Mouse (Mus musculus): ENCODE data around the gene Nkiras1. TPM values are rescaled to one million over a fixed set of nuclear protein-coding genes. Genes with fewer than 3 reads are reported as not detected.
A peak's percentile ranks its signal among the peaks of the same experiment; 100 is the strongest.
"Not testable (repeated sequence)": the region's sequence is repeated elsewhere in the genome, so short reads cannot be mapped to it uniquely, and the experiment has no call there.

Nkiras1 gene
- polyA plus RNA-seq, 1 experiment from 2014 or later, result 7.1 TPM

- no peak overlapping the region for H3K27ac ChIP-seq (ENCODE audit: low read length)
- H3K9ac ChIP-seq (ENCODE audit: low read depth, low read length), result no peak overlapping the region
- H3K4me1 ChIP-seq (ENCODE audit: control insufficient read depth, low read depth, low read length), result no peaks in the 10 kb centered on the region
- no peak overlapping the region for H3K4me2 ChIP-seq (ENCODE audit: low read depth, low read length)
- WGBS (ENCODE audit: insufficient replicate concordance), result 50% methylated on average over 4 of the region's 4 CpGs
- no peak for ATAC-seq (ENCODE audit: low read depth)
- H3K36me3 ChIP-seq (ENCODE audit: control insufficient read depth, insufficient read depth), result peaks cover 13% of the 10 kb centered on the region
- no peak overlapping the region for H3K4me3 ChIP-seq (ENCODE audit: low read depth, low read length)
- H3K9me3 ChIP-seq (replicated peaks; ENCODE audit: control insufficient read depth, low read length), result no peaks in the 10 kb centered on the region
- H3K27me3 ChIP-seq (ENCODE audit: control insufficient read depth, insufficient read depth, low read depth, low read length), result no peaks in the 10 kb centered on the region
Measured at GRCm38 (mm10) chr14:18263427-18263826, 7.5 kb upstream of the Nkiras1 start.

DNA sequence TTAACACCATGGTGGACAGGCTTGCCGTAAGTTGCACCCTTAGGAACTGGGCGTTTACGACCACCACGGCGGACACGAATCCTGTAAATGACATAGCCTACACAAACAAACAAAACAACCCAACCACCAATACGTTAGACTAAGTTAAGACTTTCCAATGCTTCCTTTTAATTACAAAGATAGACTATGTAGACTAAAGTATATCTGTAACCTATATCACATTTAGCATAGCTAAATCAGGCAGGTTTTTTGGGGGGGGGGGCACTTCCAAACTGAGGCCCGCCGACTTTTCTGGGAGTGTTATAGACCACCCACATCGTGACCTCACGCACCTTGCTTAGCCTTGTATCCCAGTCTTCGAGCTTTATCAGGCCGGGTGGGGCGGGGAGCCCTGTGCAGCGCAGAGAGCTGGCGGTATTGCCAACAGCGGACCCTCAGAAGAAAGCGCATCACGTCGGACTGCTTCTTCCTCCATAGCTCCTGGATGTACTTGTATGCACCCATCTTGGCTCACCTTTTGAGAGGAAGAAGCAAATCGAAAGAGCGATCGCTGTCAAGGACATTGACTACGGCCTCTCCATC lies 898 bp upstream of the Nkiras1 start:
- H3K27me3 ChIP-seq (ENCODE audit: control insufficient read depth, insufficient read depth, low read depth, low read length); ATAC-seq (ENCODE audit: low read depth); H3K9me3 ChIP-seq (replicated peaks; ENCODE audit: control insufficient read depth, low read length); H3K4me1 ChIP-seq (ENCODE audit: control insufficient read depth, low read depth, low read length): not testable (repeated sequence)
- Histone ChIP-seq H3K27ac (ENCODE audit: low read length) (peak overlapping the region; percentile 77), H3K9ac (ENCODE audit: low read depth, low read length) (peak overlapping the region; percentile 89), H3K36me3 (ENCODE audit: control insufficient read depth, insufficient read depth) (peaks cover 17% of the 10 kb centered on the region), H3K4me3 (ENCODE audit: low read depth, low read length) (peak overlapping the region; percentile 90), H3K4me2 (ENCODE audit: low read depth, low read length) (peak overlapping the region; percentile 81)
- WGBS (ENCODE audit: insufficient replicate concordance), result under 1% methylated on average over 21 of the region's 24 CpGs

GRCm38 (mm10) chr14:18271666-18272065 lies 730 bp downstream of the Nkiras1 start:
- peak overlapping the region; percentile 89 for H3K9ac ChIP-seq (ENCODE audit: low read depth, low read length)
- H3K27ac ChIP-seq (ENCODE audit: low read length), result peak overlapping the region; percentile 88; the same call in 1 of the 2 replicates
- H3K9me3 ChIP-seq (replicated peaks; ENCODE audit: control insufficient read depth, low read length), result no peaks in the 10 kb centered on the region
- 3% methylated on average over 7 of the region's 7 CpGs for WGBS (ENCODE audit: insufficient replicate concordance)
- no peaks in the 10 kb centered on the region for H3K27me3 ChIP-seq (ENCODE audit: control insufficient read depth, insufficient read depth, low read depth, low read length)
- peak overlapping the region; percentile 90 for H3K4me3 ChIP-seq (ENCODE audit: low read depth, low read length)
- ATAC-seq (ENCODE audit: low read depth), result no peak
- peaks cover 9% of the 10 kb centered on the region for H3K4me1 ChIP-seq (ENCODE audit: control insufficient read depth, low read depth, low read length)
- H3K4me2 ChIP-seq (ENCODE audit: low read depth, low read length), result peak overlapping the region; percentile 81
- H3K36me3 ChIP-seq (ENCODE audit: control insufficient read depth, insufficient read depth), result peaks cover 16% of the 10 kb centered on the region

- Histone ChIP-seq H3K4me3 (ENCODE audit: low read depth, low read length) (no peak overlapping the region), H3K9ac (ENCODE audit: low read depth, low read length) (no peak overlapping the region), H3K4me2 (ENCODE audit: low read depth, low read length) (no peak overlapping the region), H3K36me3 (ENCODE audit: control insufficient read depth, insufficient read depth) (peaks cover 14% of the 10 kb centered on the region), H3K4me1 (ENCODE audit: control insufficient read depth, low read depth, low read length) (peaks cover 8% of the 10 kb centered on the region), H3K27me3 (ENCODE audit: control insufficient read depth, insufficient read depth, low read depth, low read length) (no peaks in the 10 kb centered on the region), H3K27ac (ENCODE audit: low read length) (no peak overlapping the region), H3K9me3 (replicated peaks; ENCODE audit: control insufficient read depth, low read length) (no peaks in the 10 kb centered on the region)
- WGBS (ENCODE audit: insufficient replicate concordance), result 58% methylated on average over 1 of the region's 1 CpGs
- ATAC-seq (ENCODE audit: low read depth), result no peak
Measured at GRCm38 (mm10) chr14:18274526-18274925, 3.6 kb downstream of the Nkiras1 start.

- no peak overlapping the region for H3K9ac ChIP-seq (ENCODE audit: low read depth, low read length)
- no peaks in the 10 kb centered on the region for H3K27me3 ChIP-seq (ENCODE audit: control insufficient read depth, insufficient read depth, low read depth, low read length)
- H3K9me3 ChIP-seq (replicated peaks; ENCODE audit: control insufficient read depth, low read length), result no peaks in the 10 kb centered on the region
- H3K4me3 ChIP-seq (ENCODE audit: low read depth, low read length), result no peak overlapping the region
- H3K4me2 ChIP-seq (ENCODE audit: low read depth, low read length), result no peak overlapping the region
- H3K27ac ChIP-seq (ENCODE audit: low read length), result no peak overlapping the region
- ATAC-seq (ENCODE audit: low read depth), result no peak
- H3K4me1 ChIP-seq (ENCODE audit: control insufficient read depth, low read depth, low read length), result no peaks in the 10 kb centered on the region
- 79% methylated on average over 5 of the region's 5 CpGs for WGBS (ENCODE audit: insufficient replicate concordance)
- H3K36me3 ChIP-seq (ENCODE audit: control insufficient read depth, insufficient read depth), result peaks cover 11% of the 10 kb centered on the region
Measured at GRCm38 (mm10) chr14:18280375-18280774, 9.4 kb downstream of the Nkiras1 start.

DNA sequence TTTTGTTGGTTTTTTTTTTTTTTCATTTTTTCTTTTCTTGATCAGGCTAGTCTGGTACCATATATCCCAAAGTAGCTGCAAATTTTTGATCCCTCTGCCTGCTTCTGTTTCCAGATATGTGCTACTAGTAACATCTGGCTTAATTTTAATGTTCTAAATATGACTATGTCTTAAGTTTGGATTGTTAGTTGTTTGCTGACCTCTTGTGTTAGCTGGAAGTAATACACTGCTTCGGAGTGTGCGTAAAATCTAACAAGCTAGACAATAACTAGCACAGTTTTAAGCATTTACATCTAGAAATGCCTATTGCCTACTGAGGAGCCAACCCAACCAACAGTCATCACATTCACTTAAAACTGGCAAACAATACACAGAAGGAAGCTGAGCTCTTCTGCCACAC lies 13.6 kb downstream of the Nkiras1 start:
- H3K36me3 ChIP-seq (ENCODE audit: control insufficient read depth, insufficient read depth), result no peaks in the 10 kb centered on the region
- H3K9me3 ChIP-seq (replicated peaks; ENCODE audit: control insufficient read depth, low read length), result no peaks in the 10 kb centered on the region
- H3K4me2 ChIP-seq (ENCODE audit: low read depth, low read length), result no peak overlapping the region
- H3K4me3 ChIP-seq (ENCODE audit: low read depth, low read length), result no peak overlapping the region
- ATAC-seq (ENCODE audit: low read depth), result no peak
- no peaks in the 10 kb centered on the region for H3K27me3 ChIP-seq (ENCODE audit: control insufficient read depth, insufficient read depth, low read depth, low read length)
- no peak overlapping the region for H3K9ac ChIP-seq (ENCODE audit: low read depth, low read length)
- H3K27ac ChIP-seq (ENCODE audit: low read length), result no peak overlapping the region
- WGBS (ENCODE audit: insufficient replicate concordance), result 66% methylated on average over 2 of the region's 2 CpGs
- no peaks in the 10 kb centered on the region for H3K4me1 ChIP-seq (ENCODE audit: control insufficient read depth, low read depth, low read length)

GRCm38 (mm10) chr14:18285476-18285875 lies 14.5 kb downstream of the Nkiras1 start:
- Histone ChIP-seq H3K4me2 (ENCODE audit: low read depth, low read length) (no peak overlapping the region), H3K27me3 (ENCODE audit: control insufficient read depth, insufficient read depth, low read depth, low read length) (no peaks in the 10 kb centered on the region), H3K36me3 (ENCODE audit: control insufficient read depth, insufficient read depth) (no peaks in the 10 kb centered on the region), H3K27ac (ENCODE audit: low read length) (no peak overlapping the region), H3K9ac (ENCODE audit: low read depth, low read length) (no peak overlapping the region), H3K9me3 (replicated peaks; ENCODE audit: control insufficient read depth, low read length) (no peaks in the 10 kb centered on the region), H3K4me1 (ENCODE audit: control insufficient read depth, low read depth, low read length) (no peaks in the 10 kb centered on the region), H3K4me3 (ENCODE audit: low read depth, low read length) (no peak overlapping the region)
- 75% methylated on average over 3 of the region's 3 CpGs for WGBS (ENCODE audit: insufficient replicate concordance)
- no peak for ATAC-seq (ENCODE audit: low read depth)

DNA sequence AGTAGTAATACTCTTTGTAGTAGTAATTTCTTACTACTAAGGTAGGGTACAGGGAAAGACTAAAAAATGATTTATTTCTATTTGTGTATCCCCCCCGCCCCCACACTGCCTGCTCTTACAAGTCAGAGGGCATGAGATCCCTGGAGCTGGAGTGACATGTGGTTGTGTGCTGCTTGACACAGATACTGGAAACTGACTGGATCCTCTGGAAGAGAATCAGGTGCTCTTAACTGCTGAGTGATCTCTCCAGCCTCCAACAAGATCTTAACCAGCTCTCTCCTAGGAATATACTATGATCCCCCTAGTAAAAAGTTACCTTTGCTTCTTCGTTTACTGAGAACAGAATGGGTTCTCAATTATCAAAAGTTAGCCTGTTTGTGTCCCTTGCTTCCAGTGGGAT lies 15.5 kb downstream of the Nkiras1 start:
- Histone ChIP-seq H3K9me3 (replicated peaks; ENCODE audit: control insufficient read depth, low read length) (no peaks in the 10 kb centered on the region), H3K4me3 (ENCODE audit: low read depth, low read length) (no peak overlapping the region), H3K27me3 (ENCODE audit: control insufficient read depth, insufficient read depth, low read depth, low read length) (no peaks in the 10 kb centered on the region), H3K4me1 (ENCODE audit: control insufficient read depth, low read depth, low read length) (no peaks in the 10 kb centered on the region), H3K4me2 (ENCODE audit: low read depth, low read length) (no peak overlapping the region), H3K9ac (ENCODE audit: low read depth, low read length) (no peak overlapping the region), H3K27ac (ENCODE audit: low read length) (no peak overlapping the region), H3K36me3 (ENCODE audit: control insufficient read depth, insufficient read depth) (no peaks in the 10 kb centered on the region)
- 76% methylated on average over 2 of the region's 2 CpGs for WGBS (ENCODE audit: insufficient replicate concordance)
- ATAC-seq (ENCODE audit: low read depth), result no peak

- no peaks in the 10 kb centered on the region for H3K36me3 ChIP-seq (ENCODE audit: control insufficient read depth, insufficient read depth)
- H3K27me3 ChIP-seq (ENCODE audit: control insufficient read depth, insufficient read depth, low read depth, low read length), result no peaks in the 10 kb centered on the region
- H3K4me1 ChIP-seq (ENCODE audit: control insufficient read depth, low read depth, low read length), result no peaks in the 10 kb centered on the region
- H3K27ac ChIP-seq (ENCODE audit: low read length), result no peak overlapping the region
- no peak overlapping the region for H3K4me3 ChIP-seq (ENCODE audit: low read depth, low read length)
- H3K9me3 ChIP-seq (replicated peaks; ENCODE audit: control insufficient read depth, low read length), result no peaks in the 10 kb centered on the region
- no peak overlapping the region for H3K4me2 ChIP-seq (ENCODE audit: low read depth, low read length)
- WGBS (ENCODE audit: insufficient replicate concordance), result 67% methylated on average over 2 of the region's 2 CpGs
- no peak overlapping the region for H3K9ac ChIP-seq (ENCODE audit: low read depth, low read length)
- no peak for ATAC-seq (ENCODE audit: low read depth)
Measured at GRCm38 (mm10) chr14:18287391-18287790, 16.5 kb downstream of the Nkiras1 start.

Measured in liver, embryonic 16.5 days (tissue).